Mouse (Mus musculus) myocyte (in vitro differentiated cells): Measurements from ENCODE around the gene Cyfip2.

Experiments used
- MYOD1 ChIP-seq, 3 experiments: IDR thresholded peaks; one replicate each; pipeline ENCODE4 v1.6.1; 2011; ENCODE audit warnings: control low read depth in 2 of 3, low read depth in 2 of 3, mild to moderate bottlenecking in 2 of 3, moderate library complexity in 1 of 3; ENCODE audit not compliant: insufficient read length in 2 of 3, control insufficient read depth in 1 of 3
- POLR2A ChIP-seq: IDR thresholded peaks from one replicate; pipeline ENCODE4 v1.6.1; 2011; ENCODE audit warnings: low read depth, mild to moderate bottlenecking, control low read depth, moderate library complexity; ENCODE audit not compliant: insufficient read length

GRCm38 (mm10) chr11:46336020-46336419 lies 23.4 kb upstream of the Cyfip2 start:
- TF ChIP-seq POLR2A (no peak), MYOD1 (IDR thresholded peaks at IDR 0.05; ENCODE audit: control insufficient read depth in 1 of 3, insufficient read length in 2 of 3, low read depth in 2 of 3) (no peak)
